Mouse (Mus musculus) left cerebral cortex, postnatal 14 days (tissue): Measurements from ENCODE around the gene Asb3. TPM values are rescaled to one million over a fixed set of nuclear protein-coding genes. Genes with fewer than 3 reads are reported as not detected.

ENCODE experiments used
- DNase-seq, 2 experiments: peaks; one replicate each; pipeline ENCODE4 v3.0.0; 2021 to 2022; ENCODE audit warnings: low spot score in 2 of 2, mixed read lengths in 1 of 2
- intact Hi-C: fragments of 180-260 bp; cut with DNase I; formaldehyde crosslinking; loops from one replicate; pipeline ENCODE4 v1.15.1; 2025
- long read RNA-seq, 2 experiments: library from polyadenylated mRNA; stranded (forward); transcript quantifications; one replicate each; pipeline ENCODE4 v2.0.0; 2021
- total RNA-seq, 2 experiments: library from RNA; stranded (reverse); gene quantifications; 2 replicates each; pipeline ENCODE4 v1.2.3; 2021

The Asb3 gene
- 10 to 100 TPM; 15.9 to 16.6 TPM for total RNA-seq
- long read RNA-seq, experiment 1, transcript Asb3-201 (10 exons, 3,228 nt) = major isoform, 18 of 23 reads
- long read RNA-seq, experiment 1, partial matches to known transcripts = 1 of 23 reads
- long read RNA-seq, experiment 1, other reads (novel, unspliced or antisense) = 3 of 23 reads
- long read RNA-seq, experiment 2, transcript Asb3-201 (10 exons, 3,228 nt) = major isoform, 13 of 17 reads
- long read RNA-seq, experiment 2, partial matches to known transcripts = 0 of 17 reads
- long read RNA-seq, experiment 2, other reads (novel, unspliced or antisense) = 4 of 17 reads

DNA sequence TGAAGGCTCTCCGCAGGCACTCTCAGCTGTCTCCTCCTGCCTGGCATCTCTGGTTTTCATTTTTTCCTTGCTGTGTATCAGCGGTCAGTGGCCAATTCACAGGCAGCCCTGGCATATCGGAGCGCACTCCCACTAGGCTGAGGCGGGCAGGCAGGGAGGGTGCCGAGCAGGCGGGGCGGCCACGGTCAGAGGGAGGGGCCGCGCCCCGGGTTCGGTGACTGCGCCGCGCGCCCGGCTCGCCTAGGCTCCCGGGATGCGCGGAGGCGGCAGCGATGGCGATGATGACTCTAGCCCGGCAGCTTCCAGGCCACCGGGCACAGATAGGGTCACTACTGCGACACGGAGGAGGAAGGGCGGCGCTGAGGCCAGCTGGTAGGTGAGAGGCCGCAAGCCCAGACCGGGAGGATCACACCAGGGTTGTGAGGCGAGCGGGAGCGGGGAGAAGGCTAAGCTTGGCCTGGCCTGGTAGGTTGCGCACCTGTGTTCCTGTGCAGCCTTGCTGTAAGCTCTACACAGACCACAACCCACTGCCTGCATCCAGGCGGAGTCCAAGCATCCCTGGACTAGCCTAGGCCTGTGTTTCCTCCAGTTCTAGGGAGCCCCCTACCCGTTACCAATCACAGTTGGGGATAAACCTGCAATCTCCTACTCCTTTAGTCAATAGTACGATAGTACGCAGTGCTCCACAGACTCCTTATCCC, at the start of gene Asb3, which contains the start of gene Gpr75:
TSS of gene Asb3 (plus strand) at position 246 of the 701 bp plus-strand sequence.
TSS of gene Gpr75 (plus strand) at position 188 of the 701 bp plus-strand sequence.
- intact Hi-C loops = no loop called here

DNA sequence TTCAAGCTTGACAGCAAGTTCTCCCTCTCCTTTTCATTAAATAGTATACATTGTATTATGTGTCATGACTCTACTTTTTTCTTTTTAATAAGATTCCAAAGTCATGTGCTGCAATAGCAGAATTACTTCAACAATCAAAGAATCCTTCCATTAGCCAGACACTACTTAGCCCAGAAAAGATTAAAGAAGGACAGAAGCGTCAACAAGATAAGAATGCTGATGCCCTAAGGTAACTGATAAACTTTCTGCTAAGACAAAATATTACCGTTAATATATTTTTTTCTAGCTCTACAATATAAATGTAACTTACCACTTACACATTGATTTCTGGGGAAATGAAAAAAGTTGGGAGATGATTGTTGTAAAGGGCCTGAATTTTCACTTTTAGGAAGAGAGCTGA, 46.4 kb upstream of the Asb3 start:
- intact Hi-C loops = no loop called here
- no peak for DNase-seq

More for the DNA sequence above, at the start of gene Asb3, which contains the start of gene Gpr75:
- peak; percentile 43 to 71 for DNase-seq

DNA sequence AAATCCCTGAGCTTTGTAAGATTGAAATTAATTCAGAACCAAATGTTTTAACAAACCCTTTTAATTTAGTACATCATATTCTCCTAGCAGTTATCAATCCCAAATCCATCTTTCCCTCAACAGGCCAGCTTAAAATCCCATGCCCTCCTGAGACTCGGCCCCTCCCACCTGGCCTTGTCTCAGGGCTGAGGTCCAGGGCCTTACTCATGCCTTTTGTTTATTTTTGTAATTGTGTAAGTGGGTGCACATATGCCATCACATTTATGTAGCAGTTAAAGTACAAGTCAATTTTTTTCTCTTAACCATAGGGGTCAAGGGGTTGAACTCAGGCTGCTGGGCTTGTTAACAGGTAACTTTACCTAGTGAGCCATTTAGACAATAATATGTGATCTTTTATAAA, 40.9 kb upstream of the Asb3 start:
- no peak for DNase-seq
- intact Hi-C loops = no loop called here

DNA sequence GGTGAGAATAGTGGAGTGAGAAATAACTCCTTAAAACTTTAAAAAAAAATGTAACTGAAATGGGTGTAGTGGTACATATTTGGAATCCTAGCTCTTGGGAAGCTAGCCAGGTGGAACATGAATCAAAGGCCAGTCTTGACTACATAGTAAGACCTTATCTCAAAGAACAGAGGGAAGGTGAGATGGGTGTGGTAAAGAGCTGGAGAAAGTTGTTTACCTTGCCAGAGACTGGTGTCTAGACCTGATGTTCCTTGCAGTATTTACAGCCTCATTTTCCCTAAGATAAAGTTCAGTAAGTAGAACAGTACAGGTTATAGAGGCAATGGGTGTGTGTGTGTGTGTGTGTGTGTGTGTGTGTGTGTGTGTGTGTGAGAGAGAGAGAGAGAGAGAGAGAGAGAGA, 12.8 kb upstream of the Asb3 start:
- no peak for DNase-seq

DNA sequence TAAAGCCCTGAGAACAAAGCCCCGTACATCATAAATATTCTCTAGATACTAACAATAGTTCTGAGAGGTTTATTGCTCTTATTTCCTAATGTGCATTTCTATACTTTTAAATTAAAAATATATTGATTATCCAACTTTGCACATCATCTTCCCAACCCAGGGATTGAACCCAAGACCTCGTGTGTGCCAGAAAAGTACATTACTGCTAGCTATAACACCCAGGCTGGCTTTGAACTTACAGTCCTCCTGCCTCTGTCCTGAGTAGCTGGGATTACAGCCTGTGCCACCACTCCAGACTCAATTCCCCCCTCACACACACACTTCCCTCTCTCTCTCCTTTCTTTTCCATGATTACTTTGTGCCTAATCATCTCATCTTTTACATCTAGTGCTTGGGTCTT, 2.9 kb downstream of the Asb3 start:
- intact Hi-C loops = no loop called here
- DNase-seq = no peak

More for the DNA sequence above, 12.8 kb upstream of the Asb3 start:
- intact Hi-C loops = no loop called here

DNA sequence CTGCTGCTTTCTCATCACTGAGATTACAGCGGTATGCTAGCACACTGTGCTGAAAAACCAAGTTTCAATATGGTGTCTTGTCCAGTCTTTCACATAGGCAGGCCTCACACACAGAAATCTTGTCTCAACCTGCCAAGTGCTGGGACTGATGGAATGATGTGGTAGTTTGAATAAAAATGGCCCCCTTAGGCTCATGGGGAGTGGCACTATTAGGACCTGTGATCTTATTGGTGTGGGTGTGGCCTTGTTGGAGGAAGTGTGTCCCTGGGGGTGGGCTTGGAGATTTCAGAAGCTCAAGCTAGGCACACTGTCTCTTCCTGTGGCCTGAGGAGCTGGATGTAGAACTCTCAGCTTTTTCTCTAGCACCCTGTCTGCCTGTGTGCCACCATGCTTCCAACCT, 11.0 kb downstream of the Asb3 start:
- DNase-seq = no peak
- intact Hi-C loops = no loop called here

DNA sequence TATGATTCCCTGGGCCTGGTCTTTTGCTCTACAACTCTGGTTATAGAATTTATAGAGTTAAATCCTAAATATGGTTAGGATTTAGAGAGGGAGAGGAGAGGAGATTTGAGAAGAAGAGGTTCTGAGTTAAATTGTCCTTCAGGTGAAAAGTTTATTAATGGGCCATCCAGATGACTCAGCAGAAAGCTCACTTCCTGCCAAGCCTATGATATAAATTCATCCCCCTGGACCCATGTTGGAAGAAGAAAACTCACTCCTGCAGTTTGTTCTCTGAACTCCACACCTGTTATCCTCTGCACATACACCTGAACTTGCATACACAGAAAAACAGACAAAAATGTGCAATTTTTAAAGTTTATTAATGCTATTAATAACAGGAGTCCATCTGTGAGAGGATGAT, 14.1 kb downstream of the Asb3 start:
- no peak for DNase-seq
- intact Hi-C loops = no loop called here

DNA sequence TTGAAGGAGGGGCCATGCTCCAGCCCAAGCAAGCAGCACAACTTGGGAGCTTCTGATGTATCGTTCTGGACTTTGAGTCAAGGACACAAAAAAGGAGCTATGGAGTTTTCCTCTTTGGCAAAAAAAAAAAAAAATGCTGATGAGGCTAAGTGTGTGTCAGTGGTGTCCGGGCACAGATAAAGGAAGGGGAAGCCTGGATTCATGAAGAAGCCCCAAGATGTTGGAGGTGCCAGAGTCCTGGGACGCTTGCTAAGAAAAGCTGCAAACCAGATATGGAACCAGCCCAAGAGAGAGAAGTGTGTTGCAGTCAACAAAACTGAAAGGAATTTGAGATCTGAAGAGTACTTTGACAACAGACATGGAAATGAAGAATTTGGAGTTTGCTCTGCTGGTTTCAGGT, 27.1 kb downstream of the Asb3 start:
- intact Hi-C loops = no loop called here
- DNase-seq = no peak

DNA sequence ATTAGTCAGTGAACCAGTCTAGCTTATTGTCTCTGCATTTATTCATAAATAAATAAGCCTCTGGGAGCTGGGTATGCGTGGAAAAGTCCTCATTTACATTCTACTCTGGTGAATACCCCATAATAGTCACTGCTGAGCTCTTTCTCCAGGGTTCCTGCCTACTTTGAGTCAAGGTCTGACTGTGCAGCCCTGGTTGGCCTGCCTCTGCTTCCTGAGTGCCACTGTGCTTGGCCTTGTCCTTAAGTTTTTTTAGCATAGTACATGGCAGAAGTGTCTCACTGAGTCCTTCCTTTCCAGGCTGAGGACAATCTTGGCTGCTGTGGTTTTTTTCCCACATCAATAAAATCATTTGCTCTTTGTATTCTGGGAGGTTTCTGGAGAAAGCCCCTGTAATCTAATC, 35.4 kb downstream of the Asb3 start:
- intact Hi-C loops = no loop called here
- no peak for DNase-seq

DNA sequence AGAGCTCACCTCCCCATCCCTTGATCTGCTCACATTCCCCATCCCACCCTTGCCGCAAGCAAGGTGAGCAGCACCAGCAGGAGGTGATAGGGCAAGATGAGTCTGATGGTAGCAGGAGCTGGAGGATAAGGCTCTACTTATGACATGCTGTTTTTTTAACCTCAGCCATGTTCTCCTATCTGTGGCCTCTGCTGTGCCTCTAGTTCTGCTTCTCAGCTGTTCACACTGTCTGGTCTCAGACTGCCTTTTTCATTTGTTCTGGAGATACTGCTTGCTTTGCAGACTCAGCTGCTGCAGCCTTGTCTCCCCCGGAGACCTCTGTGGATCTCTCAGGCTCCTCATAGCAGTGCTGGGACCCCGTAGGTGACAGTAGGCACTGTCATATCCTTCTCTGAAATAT, 38.1 kb downstream of the Asb3 start:
- DNase-seq = no peak
- intact Hi-C loops = no loop called here

DNA sequence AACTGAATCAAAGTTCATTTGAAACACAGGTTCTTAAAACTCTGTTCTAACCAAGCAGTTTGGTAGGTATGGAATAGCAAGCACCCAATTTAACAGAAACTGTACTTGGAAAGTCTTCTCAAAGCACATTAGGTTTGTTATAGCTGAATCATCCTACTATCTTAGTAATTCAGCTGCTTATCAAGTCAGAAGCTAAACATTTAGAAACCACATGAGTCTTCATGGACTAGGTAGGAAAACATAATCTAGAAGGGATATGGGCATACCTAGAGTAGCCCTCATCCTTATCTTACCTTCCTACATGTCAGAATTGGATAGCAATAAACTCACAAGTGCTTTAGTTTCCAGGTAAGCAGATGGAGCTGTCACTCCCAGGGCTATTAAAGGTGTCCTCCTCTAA, 42.9 kb downstream of the Asb3 start:
- intact Hi-C loops = no loop called here
- DNase-seq = no peak

DNA sequence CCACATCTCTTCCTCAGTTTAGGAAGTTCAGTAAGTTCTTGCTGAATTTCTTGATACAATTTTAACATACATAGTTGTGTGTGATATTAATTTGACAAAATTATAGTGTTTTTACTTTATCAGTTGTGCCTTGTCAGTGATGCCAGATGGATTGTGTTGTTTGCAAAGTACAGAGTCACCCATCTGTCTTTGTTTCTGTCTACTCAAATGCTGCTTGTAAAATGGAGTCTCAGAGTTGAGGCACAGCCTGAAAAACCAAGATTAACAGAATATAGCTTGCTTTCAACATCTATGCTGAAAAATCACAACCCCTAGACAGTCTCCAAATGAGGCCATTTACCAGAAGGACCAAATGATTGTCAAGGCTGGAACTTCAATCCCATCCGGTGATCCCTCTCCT, 43.3 kb downstream of the Asb3 start:
- intact Hi-C loops = no loop called here
- DNase-seq = no peak

DNA sequence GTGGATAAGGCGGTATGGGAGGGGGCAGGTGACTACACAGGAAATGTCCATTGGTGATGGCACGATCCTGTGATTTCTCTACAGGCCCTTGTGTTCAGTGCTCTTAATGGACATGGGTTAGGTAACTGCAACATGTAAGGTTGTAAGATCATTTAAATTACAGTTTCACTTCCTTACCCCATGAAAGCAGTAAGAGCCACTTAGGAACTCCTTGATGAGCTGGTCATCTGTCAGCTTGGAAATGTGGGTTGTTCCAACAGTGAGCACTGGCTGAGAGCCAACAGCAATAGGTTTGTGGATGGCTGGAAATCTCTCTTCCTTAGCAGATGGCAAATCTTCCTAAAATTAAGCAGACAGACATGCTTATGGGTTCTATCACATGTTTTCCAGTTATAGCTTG, 58.3 kb downstream of the Asb3 start:
- intact Hi-C loops = loop anchor here (10.0 kb wide), 1 partner anchor 119 kb away; no protein-coding TSS in a partner anchor

DNA sequence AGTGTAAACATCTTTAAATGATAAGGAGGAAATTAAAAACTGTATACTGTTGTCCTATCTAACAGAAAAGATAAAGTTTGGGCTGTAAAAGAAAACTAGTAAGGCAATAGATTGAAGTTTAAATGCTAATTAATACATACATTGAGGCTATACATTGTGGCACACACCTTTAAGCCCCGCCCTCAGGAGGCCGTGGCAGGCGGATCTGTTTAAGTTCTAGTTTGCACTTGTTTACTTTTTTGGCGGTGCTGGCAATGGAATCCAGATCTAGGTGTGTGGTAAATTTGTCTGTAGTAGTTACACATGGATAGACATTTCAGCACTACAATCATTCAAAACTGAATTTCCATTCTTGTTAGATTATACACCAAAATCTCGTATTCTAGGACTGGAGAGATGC, 67.6 kb downstream of the Asb3 start:
- intact Hi-C loops = no loop called here
- no peak for DNase-seq

More for the DNA sequence above, 58.3 kb downstream of the Asb3 start:
- DNase-seq = peak in 1 of 2 experiments; percentile 15

DNA sequence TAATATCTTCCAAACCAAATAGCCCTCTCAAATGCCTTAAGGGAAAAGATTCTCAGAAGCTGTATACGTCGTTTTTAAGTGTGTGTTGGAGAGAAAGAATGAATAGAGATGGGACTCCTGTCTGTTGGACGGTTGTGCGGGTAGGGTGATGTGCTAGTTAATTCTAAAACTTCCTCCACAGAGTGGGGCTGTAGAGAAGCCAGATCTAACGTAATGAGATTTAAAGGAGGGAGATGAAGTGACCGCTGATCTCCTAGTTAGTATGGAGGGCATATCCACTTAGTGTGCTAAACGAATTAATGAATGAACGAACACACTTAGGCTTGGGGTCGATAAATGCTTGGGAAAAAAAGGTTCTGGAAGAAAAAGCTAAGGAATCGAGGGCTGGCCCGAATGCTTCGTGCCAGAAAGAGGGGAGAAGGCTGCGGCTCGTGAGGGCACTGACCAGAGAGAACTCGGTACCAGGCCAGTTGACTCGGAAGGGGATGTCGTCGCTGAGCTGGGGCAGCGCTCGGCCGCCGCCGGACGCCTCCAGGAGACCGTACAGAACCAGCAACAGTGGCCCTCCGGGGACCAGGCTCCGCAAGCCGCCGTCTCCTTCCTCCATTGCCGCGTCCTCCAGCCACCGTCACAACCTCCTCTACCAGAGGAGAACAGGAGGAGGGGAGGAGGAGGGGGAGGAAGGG, 68.4 kb downstream of the Asb3 start:
- intact Hi-C loops = no loop called here

DNA sequence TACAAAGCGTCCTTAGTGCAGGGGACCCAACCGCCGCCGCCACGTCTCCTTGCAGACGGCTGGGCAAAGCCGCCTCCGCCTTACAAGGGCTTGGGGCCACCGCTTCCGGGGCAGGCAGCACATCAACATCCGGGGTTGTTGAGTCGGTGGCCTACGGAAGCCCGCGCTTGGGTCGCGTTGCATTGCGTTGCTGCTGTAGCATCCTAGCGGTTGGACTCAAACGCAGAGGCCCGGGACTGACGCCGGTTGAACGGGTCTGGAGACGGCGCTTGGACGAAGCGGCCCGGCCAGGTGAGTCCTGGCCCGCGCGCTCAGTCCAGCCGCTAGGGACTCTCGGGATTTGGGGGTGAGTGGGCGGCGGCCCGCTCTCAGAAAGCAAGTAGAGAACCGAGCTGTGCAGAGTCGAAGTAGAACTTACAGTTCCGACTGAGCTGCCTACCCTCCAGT, 69.1 kb downstream of the Asb3 start, which contains the start of gene Erlec1:
TSS of gene Erlec1 (minus strand) at position 57 of the 447 bp plus-strand sequence.
- intact Hi-C loops = no loop called here

More for the DNA sequence above, 68.4 kb downstream of the Asb3 start:
- DNase-seq = peak; percentile 10 to 25

DNA sequence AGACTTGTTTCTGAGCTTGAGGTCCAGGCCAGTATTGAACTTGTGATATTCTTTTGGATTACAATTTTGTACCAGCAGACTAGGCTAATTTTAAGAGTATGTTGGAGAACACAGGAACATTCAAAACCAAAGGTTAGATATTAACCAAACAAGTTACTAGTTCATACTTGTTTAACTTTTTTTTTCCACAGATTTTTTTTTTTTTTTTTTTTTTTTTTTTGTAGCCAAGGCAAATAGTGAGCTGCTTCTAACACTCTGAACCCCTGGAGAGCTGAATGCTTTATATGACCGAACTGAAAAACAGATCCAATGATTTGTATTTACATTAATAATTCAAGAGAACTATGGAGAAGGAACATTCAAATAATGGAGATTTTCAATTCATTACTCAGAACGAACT, 100.0 kb downstream of the Asb3 start:
- intact Hi-C loops = no loop called here
- DNase-seq = no peak

More for the DNA sequence above, 69.1 kb downstream of the Asb3 start, which contains the start of gene Erlec1:
- peak; percentile 91 to 92 for DNase-seq

DNA sequence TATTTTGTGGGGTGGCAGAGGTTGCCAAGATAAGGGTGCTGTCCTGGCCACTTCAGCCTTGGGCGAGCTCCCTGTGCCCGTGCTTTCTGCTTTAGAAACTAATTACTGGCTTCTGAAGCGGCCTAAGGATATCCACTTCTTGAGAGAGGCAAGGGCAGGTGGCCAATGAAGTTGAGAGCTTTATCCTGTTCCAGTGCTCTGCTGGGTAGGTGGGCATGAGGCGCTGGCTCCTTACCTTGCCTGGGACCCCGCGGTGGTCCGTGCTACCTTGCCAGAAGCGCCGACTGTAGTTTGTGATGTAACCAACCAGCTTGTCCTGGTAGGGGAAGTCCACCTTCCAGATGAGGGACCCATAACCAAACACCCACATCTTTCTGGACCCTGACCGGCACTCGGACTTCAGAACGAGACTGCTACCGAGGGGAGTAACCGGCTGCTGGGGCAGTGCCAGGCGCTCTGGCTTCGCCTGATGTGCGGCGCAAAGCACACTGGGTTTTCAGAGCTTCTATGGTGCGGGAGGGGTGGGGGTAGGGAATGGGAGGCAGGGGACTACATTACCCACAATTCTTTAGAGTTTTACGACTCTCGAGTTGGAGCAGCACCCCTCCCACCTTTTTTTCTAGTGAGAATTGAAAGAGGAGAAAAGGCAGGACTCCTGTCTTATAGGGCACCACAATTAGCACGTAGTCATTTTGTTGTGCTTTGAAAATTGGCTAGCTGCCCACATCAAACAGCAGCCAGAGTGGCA, 100.8 kb downstream of the Asb3 start, which contains the start of gene Chac2:
TSS of gene Chac2 (minus strand) at position 474 of the 748 bp plus-strand sequence.
- intact Hi-C loops = no loop called here
- peak; percentile 88 to 90 for DNase-seq

DNA sequence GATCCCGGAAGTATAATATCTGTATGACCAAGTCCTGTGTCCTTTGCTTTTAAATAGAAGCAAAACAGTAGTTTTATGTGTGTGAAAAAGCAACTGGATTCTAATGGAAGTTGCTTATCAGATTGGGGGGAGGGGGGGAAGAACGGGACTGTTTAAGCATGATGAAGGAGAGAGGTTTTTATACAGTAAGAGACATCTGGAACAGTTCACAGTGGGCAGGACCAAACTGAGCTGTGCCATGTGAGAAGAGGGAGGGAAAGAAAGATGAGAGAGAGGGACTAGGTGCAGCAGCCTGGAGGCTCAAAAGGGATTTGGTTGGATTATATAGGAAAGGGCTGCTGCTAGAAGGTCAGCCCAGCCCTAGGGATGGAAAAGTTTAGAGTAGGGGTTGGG, 101.4 kb downstream of the Asb3 start:
- intact Hi-C loops = no loop called here
- no peak for DNase-seq
